8 mouse cellular contexts compared by ENCODE assay signal in the genomic region with DNA sequence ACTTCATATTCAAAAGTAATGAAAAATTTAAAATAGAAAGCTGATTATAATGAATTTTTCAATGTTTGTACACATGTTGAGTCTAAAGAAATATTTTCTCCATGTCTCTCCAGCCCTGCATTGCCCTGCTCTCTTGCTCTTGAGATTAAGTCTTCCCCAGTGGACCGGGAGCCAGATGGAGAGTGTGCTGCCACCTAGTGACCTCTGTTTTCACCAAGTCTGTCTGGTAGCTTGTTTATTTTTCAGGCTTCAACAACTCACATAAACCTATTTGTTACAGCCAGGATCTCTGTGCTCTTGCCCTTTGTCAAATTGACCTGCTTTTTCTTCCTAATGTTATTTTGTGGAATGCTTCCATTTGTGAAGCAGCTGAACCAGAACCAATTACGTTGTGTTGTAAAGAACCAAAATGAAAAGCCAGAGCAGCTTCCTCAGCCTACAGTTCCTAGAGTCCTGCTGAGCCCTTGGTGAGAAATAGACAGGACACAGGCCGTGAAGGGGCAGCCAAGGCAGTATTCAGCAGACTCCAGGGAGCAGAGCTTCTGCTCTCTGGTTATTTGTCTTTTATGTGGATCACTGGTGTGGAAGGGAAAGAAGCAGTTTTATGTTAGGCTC.
DNase-seq lines count a peak whose midpoint lies in the region; ATAC-seq and TF ChIP-seq lines count a peak whose summit lies in the region.

No protein-coding gene starts in this region.

- ATAC-seq in cerebellum, adult (ENCODE audit: insufficient number of reproducible peaks, low FRiP score, low TSS enrichment) = peak; percentile 93
- ATAC-seq in forebrain, embryonic 14.5 days = peak; percentile 72; the same call in 1 of the 2 replicates
- ATAC-seq in midbrain, embryonic 16.5 days = peak; percentile 71

- no peaks in the 10 kb centered on the region for H3K4me1 ChIP-seq in forebrain, embryonic 14.5 days (ENCODE audit: control insufficient read depth, insufficient read depth, low read length)
- H3K4me1 ChIP-seq in midbrain, embryonic 16.5 days (ENCODE audit: control insufficient read depth, insufficient read depth, low read length) = no peaks in the 10 kb centered on the region

- TF ChIP-seq CTCF in layer of hippocampus, adult 2 months (conservative IDR thresholded peaks at IDR 0.05) = peak; percentile 74

- H3K36me3 ChIP-seq in forebrain, embryonic 14.5 days (ENCODE audit: control insufficient read depth, insufficient read depth, low read length) = no peaks in the 10 kb centered on the region
- H3K36me3 ChIP-seq in midbrain, embryonic 16.5 days (ENCODE audit: control insufficient read depth, insufficient read depth, low read length) = no peaks in the 10 kb centered on the region

- H3K9ac ChIP-seq in forebrain, embryonic 14.5 days (ENCODE audit: low read length) = no peak overlapping the region
- no peak overlapping the region for H3K9ac ChIP-seq in midbrain, embryonic 16.5 days (ENCODE audit: low read depth, low read length)

- DNase-seq in layer of hippocampus, adult 2 months (ENCODE audit: low spot score in 2 of 2) = peak in 1 of 2 experiments; percentile 14
- DNase-seq in layer of hippocampus, adult 9-10 months (ENCODE audit: low spot score) = no peak
- peak; percentile 48 for DNase-seq in ES-CJ7 (ENCODE audit: low read depth, low spot score)
- DNase-seq in forebrain, embryonic 14.5 days (ENCODE audit: low spot score) = peak; percentile 67
- DNase-seq in gastrocnemius, adult 18-20 months (ENCODE audit: low spot score) = no peak
- DNase-seq in thymus, postnatal 0 days (ENCODE audit: low spot score) = no peak

- no peaks in the 10 kb centered on the region for H3K9me3 ChIP-seq in forebrain, embryonic 14.5 days (replicated peaks; ENCODE audit: control insufficient read depth, low read length)
- no peaks in the 10 kb centered on the region for H3K9me3 ChIP-seq in midbrain, embryonic 16.5 days (replicated peaks; ENCODE audit: control insufficient read depth, low read length, poor library complexity, severe bottlenecking)

- no peak overlapping the region for H3K4me2 ChIP-seq in forebrain, embryonic 14.5 days (ENCODE audit: low read length)
- no peak overlapping the region for H3K4me2 ChIP-seq in midbrain, embryonic 16.5 days (ENCODE audit: low read length)

- H3K4me3 ChIP-seq in layer of hippocampus, adult 2 months = no peak overlapping the region
- H3K4me3 ChIP-seq in forebrain, embryonic 14.5 days (ENCODE audit: low read depth, low read length) = no peak overlapping the region
- no peak overlapping the region for H3K4me3 ChIP-seq in midbrain, embryonic 16.5 days (ENCODE audit: low read depth, low read length)

- H3K27ac ChIP-seq in layer of hippocampus, adult 2 months = no peak overlapping the region
- no peak overlapping the region for H3K27ac ChIP-seq in forebrain, embryonic 14.5 days (ENCODE audit: low read depth, low read length)
- H3K27ac ChIP-seq in midbrain, embryonic 16.5 days (ENCODE audit: low read length) = no peak overlapping the region

- WGBS in forebrain, embryonic 14.5 days = 2% methylated on average over 3 of the region's 3 CpGs
- 3% methylated on average over 3 of the region's 3 CpGs for WGBS in midbrain, embryonic 16.5 days

- no peaks in the 10 kb centered on the region for H3K27me3 ChIP-seq in forebrain, embryonic 14.5 days (replicated peaks; ENCODE audit: control insufficient read depth, insufficient read depth, low read length)
- H3K27me3 ChIP-seq in midbrain, embryonic 16.5 days (ENCODE audit: control insufficient read depth, insufficient read depth, low read depth, low read length) = no peaks in the 10 kb centered on the region

Comparison
In these comparisons a context has a peak if more than half of its experiments do, and no peak if none do; other contexts are left out.
1. DNase-seq: peak in ES-CJ7 (single experiment) and forebrain, embryonic 14.5 days (single experiment); none in layer of hippocampus, adult 9-10 months (single experiment), gastrocnemius, adult 18-20 months (single experiment) and thymus, postnatal 0 days (single experiment).
2. Peak in every context shown above with its lines, with median percentiles within 50 percentile points of each other: ATAC-seq.